Mouse (Mus musculus): ENCODE measurements around the gene Srrm3. TPM values are rescaled to one million over a fixed set of nuclear protein-coding genes. Genes with fewer than 3 reads are reported as not detected.

Gene Srrm3
- polyA plus RNA-seq, 1 experiment from 2014 or later: not detected

DNA sequence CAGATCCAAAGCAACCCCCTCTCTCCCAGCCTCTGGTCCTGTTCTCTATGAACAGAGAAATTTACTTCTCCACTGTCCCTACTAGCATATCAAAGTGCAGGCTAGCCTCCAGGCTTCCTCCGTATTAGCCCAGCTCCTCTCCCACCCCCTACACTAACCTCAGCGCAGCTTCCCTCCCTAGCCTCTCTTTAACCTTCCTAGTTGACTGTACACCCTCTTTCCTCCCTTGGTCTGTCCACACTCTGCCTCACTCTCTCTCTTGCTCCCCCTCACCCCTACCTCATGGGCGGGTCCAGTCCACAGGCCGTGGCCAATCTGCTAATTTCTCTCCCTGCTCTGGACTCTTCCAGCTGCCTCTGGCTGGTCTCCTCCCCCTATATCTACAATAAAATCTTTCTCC lies 83.6 kb downstream of the Srrm3 start:
- no peaks in the 10 kb centered on the region for H3K36me3 ChIP-seq (ENCODE audit: control insufficient read depth, insufficient read depth)
- no peak overlapping the region for H3K4me2 ChIP-seq (ENCODE audit: low read depth, low read length)
- no peaks in the 10 kb centered on the region for H3K9me3 ChIP-seq (replicated peaks; ENCODE audit: control insufficient read depth, low read length)
- H3K27ac ChIP-seq (ENCODE audit: low read length): no peak overlapping the region
- peaks cover 31% of the 10 kb centered on the region for H3K27me3 ChIP-seq (ENCODE audit: control insufficient read depth, insufficient read depth, low read depth, low read length)
- H3K9ac ChIP-seq (ENCODE audit: low read depth, low read length): no peak overlapping the region
- no peak for ATAC-seq (ENCODE audit: low read depth)
- H3K4me1 ChIP-seq (ENCODE audit: control insufficient read depth, low read depth, low read length): no peaks in the 10 kb centered on the region
- H3K4me3 ChIP-seq (ENCODE audit: low read depth, low read length): no peak overlapping the region
- WGBS (ENCODE audit: insufficient replicate concordance): 37% methylated on average over 4 of the region's 4 CpGs

DNA sequence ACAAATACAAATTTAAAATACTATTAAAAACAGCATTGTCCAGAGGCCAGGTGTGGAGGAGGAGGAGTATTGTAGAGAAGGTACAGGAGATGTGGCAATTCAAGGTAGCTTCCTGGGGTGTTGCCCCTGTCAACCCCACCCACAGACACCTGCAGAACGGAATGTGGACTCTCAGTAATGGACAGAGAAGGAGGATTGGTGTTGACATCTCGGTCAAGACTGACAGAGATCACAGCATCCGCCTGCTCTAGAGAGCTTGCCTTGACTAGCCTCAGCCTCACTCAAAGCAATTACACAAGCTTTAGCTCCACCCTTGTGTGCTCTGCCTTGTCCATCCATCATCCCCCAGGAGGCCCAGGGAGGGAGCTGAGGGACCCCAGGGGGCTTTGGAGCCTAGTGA lies 84.2 kb downstream of the Srrm3 start:
- Histone ChIP-seq H3K36me3 (ENCODE audit: control insufficient read depth, insufficient read depth) (no peaks in the 10 kb centered on the region), H3K27me3 (ENCODE audit: control insufficient read depth, insufficient read depth, low read depth, low read length) (peaks cover 28% of the 10 kb centered on the region), H3K4me2 (ENCODE audit: low read depth, low read length) (no peak overlapping the region), H3K9me3 (replicated peaks; ENCODE audit: control insufficient read depth, low read length) (no peaks in the 10 kb centered on the region), H3K4me3 (ENCODE audit: low read depth, low read length) (no peak overlapping the region), H3K9ac (ENCODE audit: low read depth, low read length) (no peak overlapping the region), H3K4me1 (ENCODE audit: control insufficient read depth, low read depth, low read length) (no peaks in the 10 kb centered on the region), H3K27ac (ENCODE audit: low read length) (no peak overlapping the region)
- ATAC-seq (ENCODE audit: low read depth): no peak
- 36% methylated on average over 3 of the region's 3 CpGs for WGBS (ENCODE audit: insufficient replicate concordance)

DNA sequence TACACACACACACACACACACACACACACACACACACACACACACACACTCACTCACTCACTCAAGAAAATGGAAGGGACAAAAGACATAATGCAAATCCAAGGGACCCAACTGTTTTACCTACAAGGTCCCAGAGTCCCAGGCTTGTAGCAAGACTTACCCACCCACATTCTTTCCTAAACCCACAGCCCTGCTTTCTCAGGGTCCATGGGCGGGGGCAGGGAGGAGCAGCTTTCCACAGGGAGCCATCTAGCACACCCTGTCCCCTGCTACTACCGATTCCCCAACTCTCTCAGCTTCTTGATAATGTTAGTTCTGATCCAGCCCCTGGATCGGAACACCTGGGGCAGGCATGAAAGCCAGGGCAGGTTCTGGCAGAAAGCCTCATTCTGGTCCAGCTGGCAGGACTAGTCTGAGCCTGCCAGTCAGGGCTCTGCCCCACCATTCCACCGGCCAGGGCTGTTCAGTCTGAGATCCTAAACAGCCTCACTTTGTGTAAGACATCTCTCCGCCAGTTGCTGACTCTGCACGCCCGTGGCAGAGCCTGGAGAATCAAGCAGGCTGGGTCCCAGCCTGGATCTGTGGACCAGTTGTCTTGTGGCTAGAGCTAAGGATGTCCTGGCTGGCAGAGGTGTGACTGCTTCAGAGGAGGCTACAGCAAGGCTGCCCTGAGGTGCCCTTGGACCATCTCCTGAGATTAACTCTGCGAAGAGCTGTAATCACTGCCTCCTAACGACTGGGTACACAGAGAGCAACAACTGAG lies 86.1 kb downstream of the Srrm3 start:
- Histone ChIP-seq H3K9me3 (replicated peaks; ENCODE audit: control insufficient read depth, low read length) (no peaks in the 10 kb centered on the region), H3K4me3 (ENCODE audit: low read depth, low read length) (no peak overlapping the region), H3K27me3 (ENCODE audit: control insufficient read depth, insufficient read depth, low read depth, low read length) (peaks cover 22% of the 10 kb centered on the region), H3K36me3 (ENCODE audit: control insufficient read depth, insufficient read depth) (no peaks in the 10 kb centered on the region), H3K27ac (ENCODE audit: low read length) (no peak overlapping the region), H3K4me2 (ENCODE audit: low read depth, low read length) (no peak overlapping the region), H3K9ac (ENCODE audit: low read depth, low read length) (no peak overlapping the region), H3K4me1 (ENCODE audit: control insufficient read depth, low read depth, low read length) (no peaks in the 10 kb centered on the region)
- WGBS (ENCODE audit: insufficient replicate concordance): 38% methylated on average over 9 of the region's 9 CpGs
- ATAC-seq (ENCODE audit: low read depth): no peak

DNA sequence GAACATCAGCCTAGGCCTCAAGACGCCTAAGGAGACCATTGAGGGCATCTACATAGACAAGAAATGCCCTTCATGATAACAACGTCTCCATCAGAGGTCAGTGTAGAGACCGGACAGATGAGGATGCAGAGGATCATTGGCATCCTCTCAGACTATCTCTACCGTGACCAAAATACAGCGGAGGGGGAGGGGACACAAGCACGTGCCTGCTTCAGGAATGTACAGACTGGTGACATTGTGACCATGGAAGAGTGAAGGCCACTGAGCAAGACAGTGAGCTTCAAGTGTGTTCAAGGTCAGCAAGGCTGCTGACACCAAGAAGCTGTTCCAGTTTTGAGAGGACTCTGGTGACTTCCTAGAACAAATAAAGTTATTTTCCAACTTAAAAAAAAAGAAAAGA lies 88.3 kb downstream of the Srrm3 start:
- no peaks in the 10 kb centered on the region for H3K9me3 ChIP-seq (replicated peaks; ENCODE audit: control insufficient read depth, low read length)
- ATAC-seq (ENCODE audit: low read depth): no peak
- no peaks in the 10 kb centered on the region for H3K36me3 ChIP-seq (ENCODE audit: control insufficient read depth, insufficient read depth)
- H3K27me3 ChIP-seq (ENCODE audit: control insufficient read depth, insufficient read depth, low read depth, low read length): peaks cover 4% of the 10 kb centered on the region
- H3K4me1 ChIP-seq (ENCODE audit: control insufficient read depth, low read depth, low read length): peaks cover 3% of the 10 kb centered on the region; the same call in 1 of the 2 replicates
- H3K4me3 ChIP-seq (ENCODE audit: low read depth, low read length): no peak overlapping the region
- H3K4me2 ChIP-seq (ENCODE audit: low read depth, low read length): no peak overlapping the region
- H3K9ac ChIP-seq (ENCODE audit: low read depth, low read length): no peak overlapping the region
- H3K27ac ChIP-seq (ENCODE audit: low read length): no peak overlapping the region
- 65% methylated on average over 6 of the region's 6 CpGs for WGBS (ENCODE audit: insufficient replicate concordance)

DNA sequence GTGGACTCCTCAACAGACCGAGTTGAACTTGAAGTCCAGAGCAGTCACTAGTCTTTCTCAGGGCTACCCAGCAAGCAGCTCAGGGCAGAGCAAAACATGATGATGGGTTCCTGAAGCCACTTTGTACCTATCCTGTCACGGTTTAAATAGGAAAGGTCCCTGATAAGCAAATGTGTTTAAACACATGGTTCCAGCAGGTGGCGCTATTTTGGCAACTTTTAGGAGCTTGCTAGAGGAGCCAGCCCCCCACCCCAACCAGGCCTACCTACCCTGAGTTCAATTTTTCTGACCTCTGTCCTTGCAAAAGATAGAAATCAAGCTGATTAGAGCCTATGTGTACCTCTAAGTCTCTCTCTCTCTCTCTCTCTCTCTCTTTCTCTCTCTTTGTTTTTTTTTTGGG lies 91.3 kb downstream of the Srrm3 start:
- Histone ChIP-seq H3K4me1 (ENCODE audit: control insufficient read depth, low read depth, low read length) (peaks cover 3% of the 10 kb centered on the region; the same call in 1 of the 2 replicates), H3K4me3 (ENCODE audit: low read depth, low read length) (no peak overlapping the region), H3K27me3 (ENCODE audit: control insufficient read depth, insufficient read depth, low read depth, low read length) (no peaks in the 10 kb centered on the region), H3K9me3 (replicated peaks; ENCODE audit: control insufficient read depth, low read length) (no peaks in the 10 kb centered on the region), H3K27ac (ENCODE audit: low read length) (no peak overlapping the region), H3K36me3 (ENCODE audit: control insufficient read depth, insufficient read depth) (no peaks in the 10 kb centered on the region), H3K9ac (ENCODE audit: low read depth, low read length) (no peak overlapping the region), H3K4me2 (ENCODE audit: low read depth, low read length) (no peak overlapping the region)
- no peak for ATAC-seq (ENCODE audit: low read depth)
- WGBS (ENCODE audit: insufficient replicate concordance): 13% methylated on average over 3 of the region's 3 CpGs

DNA sequence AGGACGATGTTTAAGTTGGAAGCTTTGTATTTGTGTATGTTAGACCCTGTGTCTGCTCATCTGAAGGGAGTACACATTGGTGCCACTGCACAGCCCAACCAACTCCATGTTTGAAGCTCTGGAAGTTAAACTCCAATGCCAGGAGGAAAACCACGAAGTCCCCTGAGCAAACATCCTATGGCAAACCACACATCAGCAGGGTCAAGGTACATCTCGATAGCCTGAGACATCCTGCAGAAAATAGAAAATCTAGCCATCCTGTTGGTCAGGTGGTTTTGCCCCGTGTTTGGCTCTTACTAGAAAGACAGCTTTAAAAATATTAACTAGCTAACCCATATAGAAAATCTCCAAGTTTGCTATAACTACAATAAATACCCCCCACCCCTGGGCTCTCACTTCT lies 92.3 kb downstream of the Srrm3 start:
- H3K9me3 ChIP-seq (replicated peaks; ENCODE audit: control insufficient read depth, low read length): no peaks in the 10 kb centered on the region
- no peaks in the 10 kb centered on the region for H3K36me3 ChIP-seq (ENCODE audit: control insufficient read depth, insufficient read depth)
- no peaks in the 10 kb centered on the region for H3K27me3 ChIP-seq (ENCODE audit: control insufficient read depth, insufficient read depth, low read depth, low read length)
- no peak overlapping the region for H3K9ac ChIP-seq (ENCODE audit: low read depth, low read length)
- H3K27ac ChIP-seq (ENCODE audit: low read length): no peak overlapping the region
- no peak for ATAC-seq (ENCODE audit: low read depth)
- no peak overlapping the region for H3K4me2 ChIP-seq (ENCODE audit: low read depth, low read length)
- no peak overlapping the region for H3K4me3 ChIP-seq (ENCODE audit: low read depth, low read length)
- 30% methylated on average over 4 of the region's 4 CpGs for WGBS (ENCODE audit: insufficient replicate concordance)
- H3K4me1 ChIP-seq (ENCODE audit: control insufficient read depth, low read depth, low read length): peaks cover 9% of the 10 kb centered on the region

DNA sequence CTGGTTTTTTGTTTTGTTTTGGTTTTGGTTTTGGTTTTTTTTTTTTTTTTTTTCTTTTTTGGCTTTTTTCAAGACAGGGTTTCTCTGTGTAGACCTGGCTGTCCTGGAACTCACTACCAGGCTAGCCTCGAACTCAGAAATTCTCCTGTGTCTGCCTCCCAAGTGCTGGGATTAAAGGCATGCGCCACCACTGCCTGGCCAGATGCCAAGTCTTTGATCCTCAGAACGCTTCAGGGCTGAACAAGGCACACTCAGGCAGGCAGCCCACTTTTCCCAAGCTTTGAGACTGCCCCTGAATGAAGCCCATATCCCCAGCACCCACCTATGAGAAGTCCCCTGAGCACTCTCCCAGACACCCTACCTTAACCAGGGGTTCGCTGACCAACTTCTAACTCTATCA lies 93.1 kb downstream of the Srrm3 start:
- no peak overlapping the region for H3K9ac ChIP-seq (ENCODE audit: low read depth, low read length)
- no peaks in the 10 kb centered on the region for H3K36me3 ChIP-seq (ENCODE audit: control insufficient read depth, insufficient read depth)
- H3K4me1 ChIP-seq (ENCODE audit: control insufficient read depth, low read depth, low read length): peaks cover 12% of the 10 kb centered on the region
- H3K4me3 ChIP-seq (ENCODE audit: low read depth, low read length): no peak overlapping the region
- H3K4me2 ChIP-seq (ENCODE audit: low read depth, low read length): no peak overlapping the region
- ATAC-seq (ENCODE audit: low read depth): no peak
- 47% methylated on average over 4 of the region's 4 CpGs for WGBS (ENCODE audit: insufficient replicate concordance)
- H3K9me3 ChIP-seq (replicated peaks; ENCODE audit: control insufficient read depth, low read length): no peaks in the 10 kb centered on the region
- H3K27ac ChIP-seq (ENCODE audit: low read length): no peak overlapping the region
- H3K27me3 ChIP-seq (ENCODE audit: control insufficient read depth, insufficient read depth, low read depth, low read length): no peaks in the 10 kb centered on the region

DNA sequence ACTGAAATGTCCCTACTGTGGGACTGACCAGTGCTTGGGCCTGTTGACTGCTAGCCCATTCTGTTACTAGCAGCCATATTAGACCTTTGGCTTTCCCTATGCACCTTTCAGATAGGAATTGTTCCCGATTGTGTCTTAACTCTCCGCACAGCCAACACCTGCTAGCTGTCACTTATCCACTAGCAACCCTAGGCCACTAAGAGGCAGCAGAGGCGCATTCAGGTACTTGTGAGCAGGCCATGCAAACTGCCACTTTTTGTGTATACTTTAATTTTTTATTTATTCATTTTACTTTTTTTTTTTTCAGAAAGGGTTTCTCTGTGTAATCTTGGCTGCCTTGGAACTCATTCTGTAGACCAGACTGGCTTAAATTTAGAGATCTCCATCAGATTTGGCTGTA lies 94.0 kb downstream of the Srrm3 start:
- H3K4me1 ChIP-seq (ENCODE audit: control insufficient read depth, low read depth, low read length): peaks cover 13% of the 10 kb centered on the region
- no peaks in the 10 kb centered on the region for H3K27me3 ChIP-seq (ENCODE audit: control insufficient read depth, insufficient read depth, low read depth, low read length)
- ATAC-seq (ENCODE audit: low read depth): no peak
- no peak overlapping the region for H3K27ac ChIP-seq (ENCODE audit: low read length)
- H3K4me3 ChIP-seq (ENCODE audit: low read depth, low read length): no peak overlapping the region
- H3K9ac ChIP-seq (ENCODE audit: low read depth, low read length): no peak overlapping the region
- 69% methylated on average over 3 of the region's 3 CpGs for WGBS (ENCODE audit: insufficient replicate concordance)
- H3K4me2 ChIP-seq (ENCODE audit: low read depth, low read length): no peak overlapping the region
- H3K36me3 ChIP-seq (ENCODE audit: control insufficient read depth, insufficient read depth): no peaks in the 10 kb centered on the region
- H3K9me3 ChIP-seq (replicated peaks; ENCODE audit: control insufficient read depth, low read length): no peaks in the 10 kb centered on the region

DNA sequence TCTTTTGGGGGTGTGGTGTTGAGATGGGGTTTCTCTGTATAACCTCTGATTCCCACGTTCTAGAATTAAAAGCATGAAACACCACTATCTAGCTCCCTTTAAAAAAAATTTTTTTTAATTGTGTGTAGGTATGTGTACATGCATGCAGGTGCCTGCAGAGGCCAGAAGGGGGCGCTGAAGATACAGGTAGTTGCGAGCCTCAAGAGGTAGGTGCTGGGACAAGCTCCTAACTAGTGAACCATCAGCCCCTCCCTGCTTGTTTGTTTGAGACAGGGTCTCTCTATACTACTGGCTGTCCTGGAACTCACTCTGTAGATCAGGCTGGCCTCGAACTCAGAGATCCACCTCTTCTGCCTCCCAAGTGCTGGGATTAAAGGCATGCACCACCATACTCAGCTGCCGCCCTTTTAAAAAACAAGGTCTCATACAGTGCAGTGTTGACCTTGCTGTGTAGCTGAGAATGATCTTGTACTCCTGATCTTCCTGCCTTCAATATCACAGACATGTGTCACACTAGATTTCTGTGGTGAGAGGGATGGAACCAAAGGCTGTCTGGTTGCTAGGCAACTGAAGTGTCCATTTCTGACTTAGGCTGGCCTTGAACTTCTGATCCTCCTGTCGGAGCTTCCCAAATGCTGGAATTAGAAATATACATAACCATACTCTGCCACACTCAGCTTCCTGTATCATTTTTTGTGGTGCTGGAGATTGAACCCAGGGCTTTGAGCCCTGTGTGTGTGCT lies 94.8 kb downstream of the Srrm3 start:
- no peak for ATAC-seq (ENCODE audit: low read depth)
- Histone ChIP-seq H3K27me3 (ENCODE audit: control insufficient read depth, insufficient read depth, low read depth, low read length) (no peaks in the 10 kb centered on the region), H3K9me3 (replicated peaks; ENCODE audit: control insufficient read depth, low read length) (no peaks in the 10 kb centered on the region), H3K9ac (ENCODE audit: low read depth, low read length) (no peak overlapping the region), H3K4me3 (ENCODE audit: low read depth, low read length) (no peak overlapping the region), H3K4me2 (ENCODE audit: low read depth, low read length) (no peak overlapping the region), H3K4me1 (ENCODE audit: control insufficient read depth, low read depth, low read length) (peaks cover 19% of the 10 kb centered on the region), H3K27ac (ENCODE audit: low read length) (no peak overlapping the region), H3K36me3 (ENCODE audit: control insufficient read depth, insufficient read depth) (no peaks in the 10 kb centered on the region)
- 50% methylated on average over 6 of the region's 6 CpGs for WGBS (ENCODE audit: insufficient replicate concordance)

Data from liver, embryonic 16.5 days (tissue).